19 mouse cellular contexts compared by ENCODE assay signal in the genomic region with DNA sequence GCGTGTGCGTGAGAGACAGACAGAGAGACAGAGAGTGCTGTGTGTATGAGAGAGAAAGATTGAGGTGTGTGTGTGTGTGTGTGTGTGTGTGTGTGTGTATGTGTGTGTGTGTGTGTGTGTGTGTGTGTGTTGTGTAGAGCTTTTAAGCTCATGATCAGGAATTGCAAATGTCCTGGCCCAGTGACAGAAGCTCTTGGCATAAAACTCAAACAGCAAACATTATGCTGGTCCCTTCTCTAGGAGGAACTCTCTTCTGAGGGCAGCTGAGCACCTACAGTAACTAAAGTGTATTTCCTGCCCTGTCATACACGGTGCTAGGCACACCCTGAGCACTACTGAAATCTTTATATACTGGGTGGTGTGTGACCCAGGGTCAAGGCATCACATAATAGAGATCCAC. TPM values are rescaled to one million over a fixed set of nuclear protein-coding genes. Genes with fewer than 3 reads are reported as not detected.
DNase-seq lines count a peak whose midpoint lies in the region; ATAC-seq and TF ChIP-seq lines count a peak whose summit lies in the region.
"Had no signal": no experiment of that assay in that cellular context is flagged by ENCODE, and none has a peak within 500 bp of the region (broad histone marks: within the 10 kb centered on the region; RNA-seq: fewer than 3 reads in every experiment).

No protein-coding gene starts in this region.

- no peak for TF ChIP-seq CTCF in cerebellum, adult 2 months (IDR thresholded peaks at IDR 0.05; ENCODE audit: borderline replicate concordance, insufficient read depth, low read depth, low read length)

- H3K27ac ChIP-seq in cerebellum, adult 2 months (ENCODE audit: insufficient read depth, low read length): peak overlapping the region; percentile 66
- H3K27ac ChIP-seq: embryonic facial prominence, embryonic 13.5 days; kidney, postnatal 0 days; left cerebral cortex, adult 2 months; liver, embryonic 12.5 days; lung, embryonic 15.5 days; midbrain, embryonic 10.5 days had no signal

- no peak overlapping the region for H3K4me3 ChIP-seq in cerebellum, adult 2 months (replicated peaks; ENCODE audit: insufficient read depth, low read depth, low read length)
- H3K4me3 ChIP-seq: embryonic facial prominence, embryonic 13.5 days; left cerebral cortex, adult 2 months; liver, embryonic 12.5 days; lung, embryonic 15.5 days; midbrain, embryonic 10.5 days had no signal

- peak; percentile 36 to 38 for DNase-seq in cerebellum, adult 2 months
- peak; percentile 14 to 40 for DNase-seq in layer of hippocampus, postnatal 10 days (ENCODE audit: low spot score in 2 of 2)
- DNase-seq in layer of hippocampus, adult 8-10 months (ENCODE audit: low spot score in 2 of 2): no peak
- DNase-seq in urinary bladder, adult 2 months (ENCODE audit: low spot score): peak; percentile 5
- DNase-seq in urinary bladder, postnatal 10 days (ENCODE audit: low spot score): no peak
- DNase-seq in lung, postnatal 4 days: peak; percentile 20 to 43
- DNase-seq: gastrocnemius, postnatal 10 days; kidney, adult 11 months; left cerebral cortex, postnatal 4 days; right cerebral cortex, postnatal 4 days had no signal

- WGBS in cerebellum, adult 2 months: 45% methylated on average over 3 of the region's 3 CpGs

- no peaks in the 10 kb centered on the region for H3K27me3 ChIP-seq in cerebellum, adult 2 months (ENCODE audit: control insufficient read depth, insufficient read depth, low read length)
- H3K27me3 ChIP-seq: CH12.LX; embryonic facial prominence, embryonic 13.5 days; lung, embryonic 15.5 days had no signal

- TF ChIP-seq POLR2A in cerebellum, adult 2 months (IDR thresholded peaks at IDR 0.05; ENCODE audit: borderline replicate concordance, insufficient read depth, low read length): no peak

- no peak for ATAC-seq in cerebellum, adult (ENCODE audit: insufficient number of reproducible peaks, low FRiP score, low TSS enrichment)
- no peak for ATAC-seq in granulocyte monocyte progenitor cell, adult 5-6 weeks (replicated peaks; ENCODE audit: poor library complexity, severe bottlenecking)
- ATAC-seq: liver, embryonic 12.5 days had no signal

- H3K4me1 ChIP-seq in cerebellum, adult 2 months (ENCODE audit: control insufficient read depth, insufficient read depth, low read length): peaks cover 62% of the 10 kb centered on the region

RNA-seq across cellular contexts. Expression of gene Appl2, which starts 6.9 kb away (rescaled TPM):
- 307 and 318 TPM in 2 replicates for polyA plus RNA-seq in cerebellum, adult 2 months (2012; rRNA removed)
- 10 to 100 TPM; 52.4 to 54.2 TPM for total RNA-seq in layer of hippocampus, postnatal 10 days (2021)
- total RNA-seq in layer of hippocampus, adult 8-10 months (2022): 100 to 1,000 TPM in 2 of 4 experiments, 10 to 100 TPM in 2; 80.5 to 110 (median 94.9) TPM
- 33.1 and 49.3 TPM in 2 replicates for polyA plus RNA-seq in urinary bladder, adult 2 months (2012; rRNA removed)
- 14.6 and 28.9 TPM in 2 replicates for total RNA-seq in granulocyte monocyte progenitor cell, adult 5-6 weeks (2014; fragmentation: Nextera tagmentation)
- total RNA-seq in granulocyte monocyte progenitor cell, adult 5-6 weeks (2017): 21.8 and 32.1 TPM in 2 replicates

Comparison
In these comparisons a context has a peak if more than half of its experiments do, and no peak if none do; other contexts are left out.
1. DNase-seq: peak in cerebellum, adult 2 months (2 of 2), layer of hippocampus, postnatal 10 days (2 of 2), urinary bladder, adult 2 months (single experiment) and lung, postnatal 4 days (2 of 2); none in layer of hippocampus, adult 8-10 months (0 of 2) and urinary bladder, postnatal 10 days (single experiment).